In the genomic region with DNA sequence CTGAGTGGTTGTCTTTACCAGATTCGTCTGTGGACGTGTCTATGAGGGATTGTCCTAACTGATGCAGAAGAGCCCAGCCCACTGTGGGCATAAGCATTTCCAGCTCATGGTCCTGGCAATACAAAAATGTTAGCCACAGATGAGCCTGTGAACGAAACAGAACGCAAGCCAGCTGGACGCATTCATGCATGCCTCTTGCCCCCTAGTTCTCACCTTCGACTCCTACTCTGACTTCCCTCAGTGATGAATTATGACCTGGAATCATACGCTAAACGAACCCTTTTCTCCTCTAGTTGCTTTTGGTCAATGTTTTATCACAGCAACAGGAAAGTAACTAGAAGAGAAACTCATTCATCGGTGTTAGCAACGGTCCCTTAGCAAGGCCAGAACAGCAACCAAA, we compare ENCODE assay signal across 16 mouse cellular contexts.
"Had no signal": no experiment of that assay in that cellular context is flagged by ENCODE, and none has a peak within 500 bp of the region (broad histone marks: within the 10 kb centered on the region; RNA-seq: fewer than 3 reads in every experiment).

No protein-coding gene starts in this region.

- H3K27me3 ChIP-seq: liver, embryonic 13.5 days; midbrain, embryonic 13.5 days; neural tube, embryonic 13.5 days; stomach, embryonic 15.5 days had no signal

- H3K9me3 ChIP-seq: liver, embryonic 13.5 days; midbrain, embryonic 13.5 days; neural tube, embryonic 13.5 days; stomach, embryonic 15.5 days had no signal

- H3K36me3 ChIP-seq: liver, embryonic 13.5 days; midbrain, embryonic 13.5 days; neural tube, embryonic 13.5 days; stomach, embryonic 15.5 days had no signal

- H3K4me3 ChIP-seq: left cerebral cortex, adult 2 months; liver, embryonic 13.5 days; midbrain, embryonic 13.5 days; myocyte; neural tube, embryonic 13.5 days; stomach, embryonic 15.5 days had no signal

- H3K4me1 ChIP-seq: liver, embryonic 13.5 days had no signal

- DNase-seq: layer of hippocampus, postnatal 36 days; liver, embryonic 13.5 days; lung, adult 2 months; lung, postnatal 14 days; lung, postnatal 4 days; retina, postnatal 1 day; right cerebral cortex, postnatal 25 days; spleen, adult 18-20 months; thymus, postnatal 25 days had no signal

- H3K4me2 ChIP-seq: liver, embryonic 13.5 days; midbrain, embryonic 13.5 days; neural tube, embryonic 13.5 days; stomach, embryonic 15.5 days had no signal

- H3K27ac ChIP-seq: left cerebral cortex, adult 2 months; liver, embryonic 13.5 days; midbrain, embryonic 13.5 days; neural tube, embryonic 13.5 days; stomach, embryonic 15.5 days had no signal

- ATAC-seq: intestine, postnatal 0 days; midbrain, embryonic 13.5 days; midbrain, embryonic 16.5 days had no signal

- H3K9ac ChIP-seq: liver, embryonic 13.5 days; midbrain, embryonic 13.5 days; neural tube, embryonic 13.5 days; stomach, embryonic 15.5 days had no signal
